Mouse (Mus musculus): ENCODE data around the gene Sel1l3.

DNA sequence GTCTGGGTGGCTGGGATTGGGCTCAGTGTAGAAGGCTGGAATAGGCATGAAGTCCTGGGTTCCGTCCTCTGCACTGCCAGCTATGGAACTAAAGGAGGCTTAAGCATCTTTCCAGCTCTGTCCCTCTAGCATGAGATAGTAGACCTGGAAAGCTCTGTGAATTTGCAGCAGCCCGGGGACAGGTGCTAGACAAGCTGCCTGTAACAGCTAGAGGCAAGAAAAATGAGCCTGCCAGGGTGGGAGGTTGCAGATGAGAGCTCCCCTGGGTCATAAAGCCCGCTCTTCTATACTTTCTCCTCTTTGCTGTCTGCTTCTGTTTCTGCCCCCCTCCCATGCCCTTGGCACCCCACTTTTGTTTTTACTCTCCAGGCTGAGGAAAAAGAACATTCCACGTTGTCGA lies 46.2 kb upstream of the Sel1l3 start:
- TF ChIP-seq POLR2A (IDR thresholded peaks at IDR 0.05; ENCODE audit: insufficient read length, low read depth) (no peak), POLR2AphosphoS2 (IDR thresholded peaks at IDR 0.05; ENCODE audit: insufficient read length, low read depth) (no peak), MYOG (IDR thresholded peaks at IDR 0.05; ENCODE audit: control insufficient read depth in 1 of 3, insufficient read depth in 1 of 3, insufficient read length in 2 of 3, low read depth in 2 of 3) (peak in 1 of 3 experiments; percentile 27), CEBPB (IDR thresholded peaks at IDR 0.05; ENCODE audit: insufficient read depth, poor library complexity, severe bottlenecking) (no peak), E2F4 (IDR thresholded peaks at IDR 0.05; ENCODE audit: insufficient read depth) (no peak), REST (IDR thresholded peaks at IDR 0.05; ENCODE audit: insufficient read depth, insufficient read length) (no peak)

Data from myocyte (in vitro differentiated cells).